In the genomic region with DNA sequence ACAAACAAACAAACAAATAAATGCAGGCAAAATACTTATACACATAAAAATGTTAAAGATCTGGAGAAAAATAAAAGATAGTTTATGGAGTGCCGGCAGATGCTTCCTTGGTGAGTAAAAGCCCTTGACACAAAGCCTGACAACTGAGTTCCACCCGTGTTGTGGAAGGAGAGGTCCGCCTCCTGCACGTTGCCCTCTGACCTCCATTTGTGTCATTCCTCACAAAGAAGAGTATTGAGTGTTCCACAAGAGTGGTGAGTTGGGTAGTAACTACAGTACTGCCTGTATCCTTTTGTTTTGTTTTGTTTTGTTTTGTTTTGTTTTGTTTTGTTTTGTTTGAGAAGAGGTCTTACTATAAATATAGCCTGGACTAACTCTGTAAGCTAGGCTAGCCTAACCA, we compare ENCODE assay signal across 24 mouse cellular contexts. TPM values are rescaled to one million over a fixed set of nuclear protein-coding genes. Genes with fewer than 3 reads are reported as not detected.
DNase-seq lines count a peak whose midpoint lies in the region; ATAC-seq and TF ChIP-seq lines count a peak whose summit lies in the region.
"Had no signal": no experiment of that assay in that cellular context is flagged by ENCODE, and none has a peak within 500 bp of the region (broad histone marks: within the 10 kb centered on the region; RNA-seq: fewer than 3 reads in every experiment).

No protein-coding gene starts in this region.

- no peak overlapping the region for H3K9ac ChIP-seq in liver, adult 2 months (ENCODE audit: low read depth, low read length)
- H3K9ac ChIP-seq in liver, embryonic 11.5 days (ENCODE audit: low read depth, low read length): no peak overlapping the region
- H3K9ac ChIP-seq in liver, postnatal 0 days (replicated peaks): no peak overlapping the region
- no peak overlapping the region for H3K9ac ChIP-seq in midbrain, embryonic 11.5 days (ENCODE audit: low read length)
- H3K9ac ChIP-seq: hindbrain, embryonic 15.5 days; lung, embryonic 14.5 days had no signal

- H3K4me2 ChIP-seq in liver, embryonic 11.5 days: peak overlapping the region; percentile 99
- peak overlapping the region; percentile 96 for H3K4me2 ChIP-seq in liver, postnatal 0 days (ENCODE audit: low read depth, low read length)
- H3K4me2 ChIP-seq in midbrain, embryonic 11.5 days: no peak overlapping the region
- H3K4me2 ChIP-seq: hindbrain, embryonic 15.5 days; lung, embryonic 14.5 days had no signal

- 36% methylated on average over 4 of the region's 4 CpGs for WGBS in liver, adult 2 months
- 79% methylated on average over 4 of the region's 4 CpGs for WGBS in liver, embryonic 11.5 days
- 77% methylated on average over 4 of the region's 4 CpGs for WGBS in liver, postnatal 0 days (ENCODE audit: insufficient replicate concordance)
- 72% methylated on average over 4 of the region's 4 CpGs for WGBS in midbrain, embryonic 11.5 days

- no peaks in the 10 kb centered on the region for H3K9me3 ChIP-seq in liver, embryonic 11.5 days (ENCODE audit: control insufficient read depth, low read length)
- H3K9me3 ChIP-seq in liver, postnatal 0 days (ENCODE audit: low read length): no peaks in the 10 kb centered on the region
- no peaks in the 10 kb centered on the region for H3K9me3 ChIP-seq in midbrain, embryonic 11.5 days (ENCODE audit: control insufficient read depth, low read length)
- H3K9me3 ChIP-seq: heart, embryonic 10.5 days; hindbrain, embryonic 15.5 days; midbrain, embryonic 10.5 days had no signal

- no peak for TF ChIP-seq POLR2A in liver, adult 2 months (IDR thresholded peaks at IDR 0.05; ENCODE audit: extremely low read depth, insufficient read depth, low read length)
- TF ChIP-seq POLR2A in bone marrow macrophage, adult 2 months (IDR thresholded peaks at IDR 0.05; ENCODE audit: borderline replicate concordance, low read depth, low read length): no peak

- no peak for TF ChIP-seq CTCF in liver, adult 2 months (IDR thresholded peaks at IDR 0.05; ENCODE audit: low read depth, low read length)
- TF ChIP-seq CTCF in bone marrow macrophage, adult 2 months (IDR thresholded peaks at IDR 0.05; ENCODE audit: low read depth, low read length): no peak
- TF ChIP-seq CTCF in liver, postnatal 0 days (IDR thresholded peaks at IDR 0.05; ENCODE audit: low read depth): no peak

- peak; percentile 61 for DNase-seq in liver, adult 2 months (ENCODE audit: extremely low read depth, low read depth, low spot score)
- no peak for DNase-seq in liver
- no peak for DNase-seq in liver, embryonic 11.5 days (ENCODE audit: low spot score)
- no peak for DNase-seq in liver, postnatal 0 days
- no peak for DNase-seq in midbrain, embryonic 11.5 days (ENCODE audit: low spot score, missing footprints)
- DNase-seq in left cerebral cortex, postnatal 14 days (ENCODE audit: low spot score in 2 of 2): no peak
- DNase-seq: adrenal gland, postnatal 14 days; cerebellum, adult 9-10 months; kidney, adult 8-10 months; kidney, postnatal 10 days; left cerebral cortex, postnatal 4 days; lung, embryonic 14.5 days; lung, postnatal 36 days; thymus, adult 18-20 months had no signal

- ATAC-seq in liver, embryonic 11.5 days (replicated peaks; ENCODE audit: low FRiP score): no peak
- ATAC-seq in liver, postnatal 0 days: no peak
- ATAC-seq in midbrain, embryonic 11.5 days (ENCODE audit: low FRiP score): no peak

- intact Hi-C loops in left cerebral cortex, postnatal 14 days (cut with DNase I): no loop called here

- TF ChIP-seq EP300 in liver, postnatal 0 days (IDR thresholded peaks at IDR 0.05; ENCODE audit: low read depth): no peak

- peak overlapping the region; percentile 95 for H3K27ac ChIP-seq in liver, adult 2 months (replicated peaks; ENCODE audit: insufficient read depth, low read depth, low read length)
- H3K27ac ChIP-seq in bone marrow macrophage, adult 2 months (ENCODE audit: insufficient read depth, low read depth, low read length): no peak overlapping the region
- no peak overlapping the region for H3K27ac ChIP-seq in liver, embryonic 11.5 days (ENCODE audit: low read depth, low read length)
- peak overlapping the region; percentile 94 for H3K27ac ChIP-seq in liver, postnatal 0 days (ENCODE audit: low read depth)
- H3K27ac ChIP-seq in midbrain, embryonic 11.5 days (ENCODE audit: low read depth, low read length): no peak overlapping the region
- H3K27ac ChIP-seq: hindbrain, embryonic 15.5 days; left cerebral cortex, adult 2 months had no signal

- H3K4me1 ChIP-seq in liver, adult 2 months (ENCODE audit: control insufficient read depth, insufficient read depth, low read length): peaks cover 50% of the 10 kb centered on the region
- H3K4me1 ChIP-seq in bone marrow macrophage, adult 2 months (ENCODE audit: control insufficient read depth, insufficient read depth, low read length): peaks cover 44% of the 10 kb centered on the region
- peaks cover 63% of the 10 kb centered on the region for H3K4me1 ChIP-seq in liver, embryonic 11.5 days (replicated peaks; ENCODE audit: control insufficient read depth, insufficient read depth, low read length)
- peaks cover 51% of the 10 kb centered on the region for H3K4me1 ChIP-seq in liver, postnatal 0 days (ENCODE audit: insufficient read depth)
- H3K4me1 ChIP-seq in midbrain, embryonic 11.5 days (ENCODE audit: control insufficient read depth, insufficient read depth, low read length): peaks cover 11% of the 10 kb centered on the region; the same call in 1 of the 2 replicates

- H3K27me3 ChIP-seq in liver, adult 2 months (ENCODE audit: control insufficient read depth, insufficient read depth, low read length): no peaks in the 10 kb centered on the region
- H3K27me3 ChIP-seq in liver, embryonic 11.5 days (replicated peaks; ENCODE audit: control insufficient read depth, insufficient read depth, low read length): no peaks in the 10 kb centered on the region
- H3K27me3 ChIP-seq in liver, postnatal 0 days (ENCODE audit: insufficient read depth, low read length): no peaks in the 10 kb centered on the region
- H3K27me3 ChIP-seq in midbrain, embryonic 11.5 days (ENCODE audit: control insufficient read depth, insufficient read depth, low read length): peaks cover 22% of the 10 kb centered on the region
- H3K27me3 ChIP-seq: hindbrain, embryonic 15.5 days had no signal

- H3K4me3 ChIP-seq in liver, adult 2 months (ENCODE audit: insufficient read depth, low read depth, low read length): no peak overlapping the region
- H3K4me3 ChIP-seq in bone marrow macrophage, adult 2 months (ENCODE audit: insufficient read depth, low read length): peak overlapping the region; percentile 96
- H3K4me3 ChIP-seq in liver, embryonic 11.5 days (ENCODE audit: low read depth, low read length): peak overlapping the region; percentile 94; the same call in 1 of the 2 replicates
- no peak overlapping the region for H3K4me3 ChIP-seq in liver, postnatal 0 days (ENCODE audit: low read depth, low read length)
- H3K4me3 ChIP-seq in midbrain, embryonic 11.5 days (ENCODE audit: low read depth, low read length): no peak overlapping the region
- H3K4me3 ChIP-seq: heart, embryonic 10.5 days; hindbrain, embryonic 15.5 days; midbrain, embryonic 10.5 days had no signal

- H3K79me2 ChIP-seq in liver, adult 2 months (ENCODE audit: control insufficient read depth, insufficient read depth, low read length): peaks cover 6% of the 10 kb centered on the region

- no peaks in the 10 kb centered on the region for H3K36me3 ChIP-seq in liver, adult 2 months (ENCODE audit: control insufficient read depth, insufficient read depth, low read length)
- H3K36me3 ChIP-seq in liver, embryonic 11.5 days (ENCODE audit: control insufficient read depth, insufficient read depth, low read length): no peaks in the 10 kb centered on the region; the same call in 1 of the 2 replicates
- peaks cover 12% of the 10 kb centered on the region for H3K36me3 ChIP-seq in liver, postnatal 0 days (replicated peaks; ENCODE audit: insufficient read depth, low read length)
- no peaks in the 10 kb centered on the region for H3K36me3 ChIP-seq in midbrain, embryonic 11.5 days (ENCODE audit: control insufficient read depth, insufficient read depth, low read length)
- H3K36me3 ChIP-seq: heart, embryonic 10.5 days; hindbrain, embryonic 15.5 days; midbrain, embryonic 10.5 days had no signal

RNA-seq across cellular contexts. Expression of gene Lmna, which starts 10.2 kb away (rescaled TPM):
- total RNA-seq in liver, adult 2 months (2014; rRNA removed): 28.2 and 38.5 TPM in 2 replicates
- 41.0 and 44.7 TPM in 2 replicates for polyA plus RNA-seq in liver, adult 2 months (2012; rRNA removed)
- 124 and 126 TPM in 2 replicates for polyA plus RNA-seq in bone marrow macrophage, adult 2 months (2012; ENCODE audit: insufficient read depth, insufficient read length, missing spikeins)
- 155 and 157 TPM in 2 replicates for polyA plus RNA-seq in liver, embryonic 11.5 days (2014; fragmentation: Nextera tagmentation; extraction: Ambion mirVana)
- 68.4 and 73.4 TPM in 2 replicates for polyA plus RNA-seq in liver, postnatal 0 days (2015; fragmentation: Nextera tagmentation; extraction: Ambion mirVana)
- polyA plus RNA-seq in midbrain, embryonic 11.5 days (2014; fragmentation: Nextera tagmentation; extraction: Ambion mirVana): 17.9 and 21.2 TPM in 2 replicates
- 10 to 100 TPM; 50.0 to 54.2 TPM for total RNA-seq in left cerebral cortex, postnatal 14 days (2021)

RNA-seq across cellular contexts. Expression of gene Mex3a, which starts 32.6 kb away (rescaled TPM):
- under 0.01 TPM in 2 replicates for total RNA-seq in liver, adult 2 months (2014; rRNA removed)
- polyA plus RNA-seq in liver, adult 2 months (2012; rRNA removed): 0.02 and 0.04 TPM in 2 replicates
- polyA plus RNA-seq in bone marrow macrophage, adult 2 months (2012; ENCODE audit: insufficient read depth, insufficient read length, missing spikeins): 0.13 and 0.16 TPM in 2 replicates
- 9.4 and 10.2 TPM in 2 replicates for polyA plus RNA-seq in liver, embryonic 11.5 days (2014; fragmentation: Nextera tagmentation; extraction: Ambion mirVana)
- 0.37 and 0.51 TPM in 2 replicates for polyA plus RNA-seq in liver, postnatal 0 days (2015; fragmentation: Nextera tagmentation; extraction: Ambion mirVana)
- polyA plus RNA-seq in midbrain, embryonic 11.5 days (2014; fragmentation: Nextera tagmentation; extraction: Ambion mirVana): 44.5 and 45.1 TPM in 2 replicates
- total RNA-seq in left cerebral cortex, postnatal 14 days (2021): 1 to 10 TPM; 3.3 to 4.2 TPM

RNA-seq across cellular contexts. Expression of gene Sema4a, which starts 38.6 kb away (rescaled TPM):
- 23.4 and 37.9 TPM in 2 replicates for total RNA-seq in liver, adult 2 months (2014; rRNA removed)
- 109 and 117 TPM in 2 replicates for polyA plus RNA-seq in liver, adult 2 months (2012; rRNA removed)
- 178 and 180 TPM in 2 replicates for polyA plus RNA-seq in bone marrow macrophage, adult 2 months (2012; ENCODE audit: insufficient read depth, insufficient read length, missing spikeins)
- polyA plus RNA-seq in liver, embryonic 11.5 days (2014; fragmentation: Nextera tagmentation; extraction: Ambion mirVana): 14.3 and 19.0 TPM in 2 replicates
- 27.3 and 30.0 TPM in 2 replicates for polyA plus RNA-seq in liver, postnatal 0 days (2015; fragmentation: Nextera tagmentation; extraction: Ambion mirVana)
- polyA plus RNA-seq in midbrain, embryonic 11.5 days (2014; fragmentation: Nextera tagmentation; extraction: Ambion mirVana): 6.3 and 6.8 TPM in 2 replicates
- 10 to 100 TPM; 51.3 to 57.7 TPM for total RNA-seq in left cerebral cortex, postnatal 14 days (2021)

RNA-seq across cellular contexts. Expression of gene Rab25, which starts 48.5 kb away (rescaled TPM):
- total RNA-seq in liver, adult 2 months (2014; rRNA removed): 0.18 and 0.20 TPM in 2 replicates
- 0.32 and 0.46 TPM in 2 replicates for polyA plus RNA-seq in liver, adult 2 months (2012; rRNA removed)
- polyA plus RNA-seq in bone marrow macrophage, adult 2 months (2012; ENCODE audit: insufficient read depth, insufficient read length, missing spikeins): not detected in 2 replicates
- 1.1 and 1.2 TPM in 2 replicates for polyA plus RNA-seq in liver, embryonic 11.5 days (2014; fragmentation: Nextera tagmentation; extraction: Ambion mirVana)
- polyA plus RNA-seq in liver, postnatal 0 days (2015; fragmentation: Nextera tagmentation; extraction: Ambion mirVana): 0.13 and 0.29 TPM in 2 replicates
- 0.25 and 0.86 TPM in 2 replicates for polyA plus RNA-seq in midbrain, embryonic 11.5 days (2014; fragmentation: Nextera tagmentation; extraction: Ambion mirVana)
- not detected for total RNA-seq in left cerebral cortex, postnatal 14 days (2021)
- total RNA-seq: adrenal gland, postnatal 14 days; common myeloid progenitor, adult 5-6 weeks; gastrocnemius, adult 18-20 months; hematopoietic stem cell, adult 5-6 weeks; layer of hippocampus, postnatal 10 days; left cerebral cortex, adult 2 months had no signal
- polyA plus RNA-seq: heart, postnatal 0 days had no signal

RNA-seq across cellular contexts. Expression of gene Lamtor2, which starts 53.3 kb away (rescaled TPM):
- 104 and 125 TPM in 2 replicates for total RNA-seq in liver, adult 2 months (2014; rRNA removed)
- polyA plus RNA-seq in liver, adult 2 months (2012; rRNA removed): 201 and 204 TPM in 2 replicates
- polyA plus RNA-seq in bone marrow macrophage, adult 2 months (2012; ENCODE audit: insufficient read depth, insufficient read length, missing spikeins): 149 and 154 TPM in 2 replicates
- 111 and 120 TPM in 2 replicates for polyA plus RNA-seq in liver, embryonic 11.5 days (2014; fragmentation: Nextera tagmentation; extraction: Ambion mirVana)
- polyA plus RNA-seq in liver, postnatal 0 days (2015; fragmentation: Nextera tagmentation; extraction: Ambion mirVana): 104 and 106 TPM in 2 replicates
- polyA plus RNA-seq in midbrain, embryonic 11.5 days (2014; fragmentation: Nextera tagmentation; extraction: Ambion mirVana): 87.2 and 103 TPM in 2 replicates
- 100 to 1,000 TPM; 108 to 109 TPM for total RNA-seq in left cerebral cortex, postnatal 14 days (2021)

Comparison
In these comparisons a context has a peak if more than half of its experiments do, and no peak if none do; other contexts are left out.
1. H3K27ac ChIP-seq: peak in liver, adult 2 months (single experiment) and liver, postnatal 0 days (single experiment); none in bone marrow macrophage, adult 2 months (single experiment), liver, embryonic 11.5 days (single experiment) and midbrain, embryonic 11.5 days (single experiment).
2. H3K4me3 ChIP-seq: peak in bone marrow macrophage, adult 2 months (single experiment) and liver, embryonic 11.5 days (single experiment); none in liver, adult 2 months (single experiment), liver, postnatal 0 days (single experiment) and midbrain, embryonic 11.5 days (single experiment).